Mouse (Mus musculus) kidney, adult 10 weeks (tissue): ENCODE data around the gene Slc50a1. TPM values are rescaled to one million over a fixed set of nuclear protein-coding genes. Genes with fewer than 3 reads are reported as not detected.

Experiments used
- polyA plus RNA-seq: library from polyadenylated mRNA; stranded (reverse); fragments of 350-450 nt; fragmentation: Illumina TruSeq; extraction: RNeasy Lipid Tissue Mini Kit (QIAGEN cat#74804); gene quantifications from one replicate; pipeline ENCODE4 v1.2.3, GENCODE M21; 2014; ENCODE audit warnings: low read depth, low replicate concordance

Slc50a1 gene
- polyA plus RNA-seq, result 10.2 TPM

DNA sequence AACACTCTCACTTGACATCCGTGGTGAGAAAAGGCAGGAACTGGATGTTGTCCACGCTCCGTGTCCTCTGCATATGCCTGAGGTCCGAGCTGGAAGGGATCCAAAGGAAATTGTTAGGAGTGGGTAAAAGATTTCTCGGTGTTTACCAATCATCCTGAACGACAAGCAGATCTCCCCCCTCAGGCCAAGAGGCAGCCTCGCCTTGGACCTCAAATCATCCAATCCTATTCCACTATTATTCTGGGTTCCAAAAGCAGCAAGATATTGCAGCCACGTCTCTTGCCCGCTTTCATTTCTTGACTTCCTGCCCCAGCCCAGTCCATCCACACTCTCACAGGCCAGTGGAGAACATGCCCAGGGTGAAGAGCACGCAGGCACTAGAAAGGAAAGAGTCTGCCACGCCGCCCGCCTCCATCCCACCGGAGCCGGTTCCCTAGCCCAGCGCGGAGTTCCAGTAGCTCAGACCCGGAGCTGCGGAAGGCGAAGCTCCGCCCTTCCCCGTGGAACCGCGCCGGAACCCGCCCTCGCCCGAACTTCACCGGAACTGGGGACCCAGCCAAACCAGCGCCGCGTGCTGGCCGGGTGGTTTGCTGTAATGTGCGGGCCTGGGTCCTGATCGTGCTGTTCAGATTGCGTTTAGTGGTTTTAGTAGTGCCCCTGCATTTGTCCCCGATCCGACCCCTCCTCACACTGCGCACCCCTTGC is at the start of gene Slc50a1:
TSS of gene Slc50a1 (minus strand) at position 520 of the 705 bp plus-strand sequence.

DNA sequence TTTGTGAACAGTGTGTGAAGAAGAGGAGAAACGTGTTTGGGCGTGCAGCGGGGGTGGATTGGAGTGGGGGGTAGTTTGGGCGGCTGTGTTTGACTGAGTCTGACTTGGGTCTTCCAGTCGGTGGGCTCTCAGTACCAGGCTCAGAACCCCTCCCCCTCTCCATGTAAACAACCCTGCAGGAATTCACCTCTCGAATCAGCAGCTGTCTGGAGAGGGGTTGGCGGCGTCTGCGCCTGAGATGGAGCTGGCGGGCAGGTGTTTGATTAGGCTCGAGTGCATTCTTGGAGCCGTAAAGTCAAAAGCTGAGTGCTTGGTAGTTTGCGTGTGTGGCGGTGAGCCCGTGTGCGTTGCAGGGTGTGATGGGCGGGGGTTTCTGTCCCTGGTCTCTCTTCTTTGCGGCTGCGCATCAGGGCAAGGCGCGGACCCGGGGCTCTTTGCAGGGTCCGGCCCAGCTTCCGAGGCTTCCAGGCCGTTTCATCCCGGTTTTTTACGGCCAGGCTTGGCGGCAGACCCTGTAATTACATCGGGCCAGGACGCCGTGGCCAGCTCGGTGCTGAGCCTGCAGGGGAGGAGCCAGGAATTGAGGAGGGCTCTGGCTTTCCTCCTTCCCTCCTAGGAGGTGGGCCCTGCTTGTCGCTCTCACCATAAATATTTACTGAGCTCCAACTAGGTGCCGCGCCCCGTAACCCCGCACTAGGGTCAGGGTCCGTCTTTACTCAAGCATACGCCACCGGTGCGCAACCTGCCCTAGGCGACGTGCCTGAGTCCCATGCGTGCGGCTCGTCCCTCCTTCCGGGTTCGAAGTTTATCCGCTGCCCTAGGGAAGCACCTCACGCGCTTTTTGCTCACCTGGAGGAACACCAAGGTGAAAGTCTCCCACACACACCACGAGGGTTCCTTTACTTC is 10.5 kb upstream of the Slc50a1 start, which contains the start of gene Efna1:
TSS of gene Efna1 (minus strand) at position 537 of the 906 bp plus-strand sequence.

DNA sequence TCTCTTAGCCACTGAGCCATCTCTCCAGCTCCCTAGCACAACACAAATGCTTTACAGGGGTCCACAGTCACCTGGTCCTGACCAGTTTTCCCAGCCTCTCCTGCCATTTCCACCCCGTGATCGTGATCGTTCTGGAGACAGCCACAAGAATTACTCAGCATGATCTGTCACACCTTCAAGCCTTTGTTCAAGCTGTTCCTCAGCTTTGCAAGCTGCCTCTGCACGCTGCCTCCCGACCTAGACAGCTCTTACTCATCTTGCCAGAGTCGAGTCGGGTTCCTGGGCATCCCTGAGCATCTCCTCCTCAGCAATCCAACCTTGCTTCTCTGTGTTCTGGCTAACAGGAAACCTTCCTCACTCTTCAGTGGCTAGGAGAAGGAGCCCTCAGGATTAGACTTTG is 11.3 kb downstream of the Slc50a1 start, which contains the start of gene Dpm3:
TSS of gene Dpm3 (plus strand) at position 283 of the 400 bp plus-strand sequence.

DNA sequence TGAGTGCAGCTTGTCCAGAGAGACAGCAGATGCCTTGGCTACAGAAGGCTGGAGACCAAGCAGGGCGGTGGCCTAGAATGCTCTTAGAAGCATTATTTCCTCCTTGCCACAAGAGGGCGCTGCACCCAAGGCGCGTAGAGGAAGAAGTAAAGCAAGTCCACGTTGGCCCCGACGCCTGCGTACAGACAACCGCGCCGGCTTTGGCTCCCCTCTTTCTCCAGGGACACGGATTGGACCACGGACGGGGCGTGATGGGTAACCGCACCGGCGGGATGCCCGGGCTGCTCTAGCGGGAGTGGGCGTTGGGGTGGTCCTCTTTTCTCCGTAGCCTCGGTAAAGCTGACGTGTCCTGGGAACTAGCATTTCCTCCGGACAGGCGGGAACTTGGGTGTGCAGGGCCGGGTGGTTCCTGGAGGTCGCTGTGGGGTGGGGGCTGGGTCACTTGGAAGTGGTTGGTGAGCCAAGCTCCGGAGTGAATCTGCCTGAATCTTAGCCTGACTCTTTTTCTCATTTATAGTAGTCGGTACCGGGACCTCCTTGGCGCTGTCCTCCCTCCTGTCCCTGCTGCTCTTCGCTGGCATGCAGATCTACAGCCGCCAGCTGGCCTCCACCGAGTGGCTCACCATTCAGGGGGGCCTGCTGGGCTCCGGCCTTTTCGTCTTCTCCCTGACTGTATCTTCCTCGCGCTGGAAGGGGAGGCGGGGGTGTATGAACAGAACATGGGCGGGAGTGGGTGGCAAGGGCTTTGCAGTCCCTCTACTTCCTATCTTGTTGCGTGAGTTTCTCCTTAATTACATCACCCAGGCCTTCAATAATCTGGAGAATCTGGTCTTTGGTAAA is 23.9 kb downstream of the Slc50a1 start, which contains the start of gene Trim46:
TSS of gene Trim46 (minus strand) at position 49 of the 840 bp plus-strand sequence.

DNA sequence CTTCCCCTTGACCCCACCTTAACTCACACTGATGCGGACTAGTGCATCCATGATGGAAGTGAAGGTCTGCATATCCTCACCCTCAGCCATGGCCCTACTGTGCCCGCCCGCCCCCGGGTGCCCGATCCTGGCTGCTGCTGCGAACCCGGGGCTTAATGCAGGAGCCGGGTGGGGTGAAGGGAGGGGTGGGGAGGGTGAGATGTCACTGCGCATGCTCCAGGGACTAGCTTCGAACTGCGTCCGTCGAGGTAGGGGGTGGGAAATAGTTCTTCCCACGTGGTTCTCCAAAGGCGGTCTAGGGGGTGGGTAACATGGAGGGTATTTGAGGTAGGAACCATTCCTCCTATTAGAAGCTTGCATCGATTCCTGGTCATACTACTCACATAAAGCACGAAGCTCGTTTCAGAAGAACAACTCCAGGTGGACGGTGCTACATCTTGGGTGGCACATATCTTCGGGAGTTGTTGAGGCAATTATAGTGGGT is 24.6 kb downstream of the Slc50a1 start, which contains the start of gene Krtcap2:
TSS of gene Krtcap2 (plus strand) at position 279 of the 484 bp plus-strand sequence.

DNA sequence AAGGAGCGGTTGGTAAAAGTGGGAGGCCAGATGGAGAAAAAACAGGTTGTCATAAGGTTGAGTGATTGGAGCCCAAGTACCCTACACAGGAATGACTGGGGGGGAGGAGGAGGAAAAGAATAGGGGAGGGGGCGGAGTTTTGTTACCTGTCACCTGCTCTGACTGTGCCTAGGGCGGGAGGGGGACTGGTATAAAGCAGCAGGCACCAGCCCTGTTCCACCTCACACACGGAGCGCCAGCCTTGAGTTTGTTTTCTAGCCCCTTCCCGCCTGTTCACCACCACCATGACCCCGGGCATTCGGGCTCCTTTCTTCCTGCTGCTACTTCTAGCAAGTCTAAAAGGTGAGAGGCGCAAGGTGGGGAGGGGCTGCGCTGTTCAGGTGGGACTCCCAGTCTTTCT is 41.5 kb downstream of the Slc50a1 start, which contains the start of gene Muc1:
TSS of gene Muc1 (plus strand) at position 222 of the 400 bp plus-strand sequence.

DNA sequence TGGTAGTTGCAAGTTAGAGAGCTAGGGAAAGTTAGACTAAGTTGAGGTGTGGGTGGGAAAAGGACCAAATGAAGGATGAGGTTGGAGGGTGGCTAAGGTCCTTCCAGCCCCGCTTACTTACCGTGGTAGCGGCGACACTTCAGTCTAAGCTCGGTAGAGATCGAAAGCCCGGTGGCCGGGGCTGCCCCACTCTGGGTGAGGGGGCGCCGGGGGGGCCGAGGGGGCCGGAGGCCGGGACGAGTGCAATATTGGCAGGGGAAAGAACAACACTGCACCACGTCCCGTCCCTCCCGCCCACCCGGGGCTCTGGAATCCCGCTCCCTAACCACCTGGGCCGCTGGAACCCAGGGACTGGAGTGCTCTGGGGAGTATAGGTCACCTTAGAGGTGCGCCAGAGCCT is 43.5 kb downstream of the Slc50a1 start, which contains the start of gene Mtx1:
TSS of gene Mtx1 (minus strand) at position 189 of the 400 bp plus-strand sequence.

Other genes with a start within 250 kb of the Slc50a1 start
- gene Rusc1, start 177.3 kb downstream of the Slc50a1 start, polyA plus RNA-seq, result 5.8 TPM
- gene Gm43738, start 169.5 kb downstream of the Slc50a1 start, polyA plus RNA-seq, result not detected
- 6.4 TPM for gene Fdps, start 168.6 kb downstream of the Slc50a1 start, polyA plus RNA-seq
- 10.3 TPM for gene Pklr, start 134.4 kb downstream of the Slc50a1 start, polyA plus RNA-seq
- not detected for gene Hcn3, start 110.4 kb downstream of the Slc50a1 start, polyA plus RNA-seq
- gene Clk2, start 105.8 kb downstream of the Slc50a1 start, polyA plus RNA-seq, result 6.5 TPM
- 7.7 TPM for gene Scamp3, start 93.1 kb downstream of the Slc50a1 start, polyA plus RNA-seq
- not detected for gene Fam189b, start 87.4 kb downstream of the Slc50a1 start, polyA plus RNA-seq
- gene Gba, start 67.6 kb downstream of the Slc50a1 start, polyA plus RNA-seq, result 10.7 TPM
- 0.73 TPM for gene Thbs3, start 55.4 kb downstream of the Slc50a1 start, polyA plus RNA-seq
- 50.1 TPM for gene Mtx1, start 43.5 kb downstream of the Slc50a1 start, polyA plus RNA-seq
- gene Muc1, start 41.5 kb downstream of the Slc50a1 start, polyA plus RNA-seq, result 9.3 TPM
- gene Krtcap2, start 24.6 kb downstream of the Slc50a1 start, polyA plus RNA-seq, result 27.7 TPM
- gene Trim46, start 24.3 kb downstream of the Slc50a1 start, polyA plus RNA-seq, result not detected
- gene Dpm3, start 11.2 kb downstream of the Slc50a1 start, polyA plus RNA-seq, result not detected
- gene Efna1, start 10.6 kb upstream of the Slc50a1 start, polyA plus RNA-seq, result 8.2 TPM
- gene Efna3, start 52.4 kb upstream of the Slc50a1 start, polyA plus RNA-seq, result not detected
- gene Efna4, start 67.5 kb upstream of the Slc50a1 start, polyA plus RNA-seq, result not detected
- gene Adam15, start 79.4 kb upstream of the Slc50a1 start, polyA plus RNA-seq, result 4.4 TPM
- gene Dcst2, start 91.4 kb upstream of the Slc50a1 start, polyA plus RNA-seq, result not detected
- not detected for gene Dcst1, start 94.7 kb upstream of the Slc50a1 start, polyA plus RNA-seq
- 2.8 TPM for gene Zbtb7b, start 124.2 kb upstream of the Slc50a1 start, polyA plus RNA-seq
- gene Lenep, start 132.2 kb upstream of the Slc50a1 start, polyA plus RNA-seq, result 1.6 TPM
- gene Flad1, start 141.3 kb upstream of the Slc50a1 start, polyA plus RNA-seq, result 1.8 TPM
- gene Cks1b, start 147.8 kb upstream of the Slc50a1 start, polyA plus RNA-seq, result 1.6 TPM
- 16.6 TPM for gene Shc1, start 147.9 kb upstream of the Slc50a1 start, polyA plus RNA-seq
- 5.3 TPM for gene Pygo2, start 159.6 kb upstream of the Slc50a1 start, polyA plus RNA-seq
- gene Pbxip1, start 166.1 kb upstream of the Slc50a1 start, polyA plus RNA-seq, result 12.9 TPM
- gene Pmvk, start 184.0 kb upstream of the Slc50a1 start, polyA plus RNA-seq, result not detected
- 1.3 TPM for gene Kcnn3, start 249.6 kb upstream of the Slc50a1 start, polyA plus RNA-seq